Mouse (Mus musculus) thymus, postnatal 36 days (tissue): ENCODE measurements around the gene Cbfa2t2.

ENCODE experiments used
- DNase-seq, 2 experiments: peaks; one replicate each; pipeline ENCODE4 v3.0.0; 2022; ENCODE audit warnings: mixed read lengths in 2 of 2

Cbfa2t2 gene

GRCm38 (mm10) chr2:154543567-154544347, 107.5 kb downstream of the Cbfa2t2 start:
- DNase-seq, result no peak

- DNase-seq, result no peak
Observed at GRCm38 (mm10) chr2:154546711-154547110, 110.4 kb downstream of the Cbfa2t2 start, which contains the start of gene 1700003F12Rik. Gene 1700003F12Rik, plus strand, starts transcription at chr2:154547085.

DNA sequence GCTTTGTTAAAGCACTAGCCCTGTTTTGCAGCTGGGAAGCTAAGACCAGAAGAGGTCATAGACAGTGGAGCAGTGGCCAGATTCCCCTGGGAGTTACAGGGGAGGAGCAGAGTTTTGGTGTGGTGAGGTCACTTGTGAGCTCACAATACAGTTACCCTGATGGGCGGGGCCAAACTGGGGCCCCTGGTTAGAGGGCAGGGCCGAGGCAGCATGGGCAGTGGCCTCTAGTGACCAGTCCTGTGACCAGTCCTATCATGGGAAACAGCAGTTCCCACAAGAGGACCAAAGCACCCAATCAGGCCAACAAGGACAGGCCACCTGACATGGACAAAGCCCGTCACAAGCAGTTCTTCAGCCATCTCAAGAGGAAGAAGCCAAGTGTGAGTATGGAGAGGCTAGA, 112.4 kb downstream of the Cbfa2t2 start:
- DNase-seq, result no peak

- DNase-seq, result peak; percentile 67 to 79
Observed at GRCm38 (mm10) chr2:154549127-154549885, 113.0 kb downstream of the Cbfa2t2 start.

- DNase-seq, result no peak
Observed at GRCm38 (mm10) chr2:154549886-154550189, 113.6 kb downstream of the Cbfa2t2 start.

- no peak for DNase-seq
Observed at GRCm38 (mm10) chr2:154550937-154551336, 114.7 kb downstream of the Cbfa2t2 start.

DNA sequence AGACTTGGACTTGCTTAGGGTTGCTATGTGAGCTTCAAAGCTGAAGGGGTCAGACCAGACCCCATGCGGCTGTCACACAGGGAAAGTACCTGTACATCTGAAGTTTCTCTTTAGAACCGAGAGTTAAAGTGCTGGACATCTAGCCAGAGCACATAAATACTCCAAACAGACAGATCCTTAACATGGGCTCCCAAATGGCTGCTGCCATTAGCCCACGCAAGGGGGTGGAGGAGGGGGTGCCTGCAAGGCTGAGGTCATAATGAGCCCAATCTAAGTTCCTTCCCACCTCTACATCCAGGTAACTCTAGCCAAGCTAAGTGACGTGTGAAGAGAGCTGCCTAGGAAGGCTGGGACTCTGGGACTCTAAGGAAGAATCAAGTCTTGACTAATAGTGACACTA, 115.2 kb downstream of the Cbfa2t2 start, which contains the start of gene Actl10:
Actl10 (plus strand) TSS at position 301 of the 400 bp plus-strand sequence.
- DNase-seq, result no peak

- DNase-seq, result no peak
Observed at GRCm38 (mm10) chr2:154551927-154552326, 115.6 kb downstream of the Cbfa2t2 start.

DNA sequence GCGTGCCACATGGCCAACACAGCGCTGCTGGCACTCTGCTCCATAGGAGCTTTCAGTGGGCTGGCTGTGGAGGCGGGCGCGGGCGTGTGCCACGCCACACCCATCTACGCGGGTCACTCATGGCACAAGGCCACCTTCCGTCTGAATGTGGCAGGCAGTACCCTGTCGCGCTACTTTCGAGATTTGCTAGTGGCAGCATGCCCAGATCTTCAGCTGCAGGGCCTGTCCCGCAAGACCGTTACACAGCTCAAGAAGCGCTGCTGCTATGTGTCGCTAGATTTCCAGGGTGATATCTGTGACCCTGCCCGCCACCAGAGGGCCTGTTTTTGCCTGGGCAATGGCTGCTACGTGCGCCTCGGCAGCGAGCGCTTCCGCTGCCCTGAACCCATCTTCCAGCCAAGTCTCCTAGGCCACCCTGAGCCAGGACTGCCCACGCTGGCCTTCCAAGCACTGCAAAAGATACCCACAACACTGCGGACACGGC, 116.2 kb downstream of the Cbfa2t2 start:
- peak; percentile 80 to 81 for DNase-seq

GRCm38 (mm10) chr2:154555235-154555634, 119.0 kb downstream of the Cbfa2t2 start:
- no peak for DNase-seq

DNA sequence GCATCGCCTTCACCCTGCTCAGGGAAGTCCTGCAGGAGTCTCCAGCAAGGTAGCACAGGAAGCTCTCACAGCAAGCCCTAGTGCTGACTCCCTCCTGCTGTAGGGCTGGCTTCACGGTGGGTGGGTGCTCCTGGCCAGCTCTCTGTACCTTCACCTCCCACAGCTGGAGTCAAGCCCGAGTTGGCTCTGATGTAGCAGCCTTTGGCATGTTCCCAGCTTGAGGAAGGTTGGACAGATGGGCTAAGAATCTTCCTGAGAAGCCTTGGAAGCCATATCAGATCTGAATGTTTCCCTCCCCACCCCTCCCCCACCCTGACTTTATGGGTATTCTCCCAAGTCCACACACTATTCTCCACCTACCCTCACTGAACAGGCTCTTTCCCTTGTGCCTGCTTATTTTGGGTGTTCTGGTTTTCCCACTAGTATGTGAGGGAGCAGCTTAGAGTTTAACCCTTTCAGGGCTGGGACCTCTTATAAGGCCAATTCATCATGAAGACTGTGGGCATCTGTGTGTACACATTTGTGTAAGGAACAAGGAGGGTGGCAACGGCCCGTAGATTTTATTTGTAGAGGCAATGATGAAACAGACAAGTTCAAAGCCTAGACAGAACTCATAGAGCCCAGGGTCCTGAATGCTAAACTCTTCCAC, 121.0 kb downstream of the Cbfa2t2 start:
- DNase-seq, result no peak

- peak; percentile 67 to 77 for DNase-seq
Observed at GRCm38 (mm10) chr2:154558264-154559039, 122.2 kb downstream of the Cbfa2t2 start, which contains the start of gene Necab3. Gene Necab3, minus strand, starts transcription at chr2:154558890.

DNA sequence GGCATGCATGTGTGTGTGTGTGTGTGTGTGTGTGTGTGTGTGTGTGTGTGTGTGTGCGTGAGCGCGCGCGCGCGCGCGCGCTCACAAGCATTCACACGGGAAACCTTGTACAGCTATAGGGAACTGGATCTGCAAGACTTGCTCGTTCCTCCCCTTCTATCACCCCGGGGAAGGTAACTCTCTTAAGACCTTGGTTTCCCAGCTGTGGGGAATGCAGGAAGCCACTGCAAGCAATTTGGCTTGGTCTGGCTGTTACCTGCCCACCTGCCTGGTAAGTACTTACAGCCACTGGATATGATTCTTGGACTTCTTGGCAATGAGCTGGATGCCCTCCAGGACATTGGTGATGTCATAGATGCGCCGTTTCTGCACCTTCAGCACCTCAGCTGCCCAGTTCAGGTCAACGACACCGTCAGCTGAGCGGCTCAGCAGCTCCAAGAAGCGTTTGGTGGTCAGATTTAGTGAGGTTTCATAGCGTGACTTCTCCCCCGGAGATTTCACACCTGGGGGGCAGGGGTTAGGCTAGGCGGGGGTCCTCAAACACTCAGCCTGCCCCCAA, 127.4 kb downstream of the Cbfa2t2 start:
- no peak for DNase-seq

GRCm38 (mm10) chr2:154565562-154565961, 129.3 kb downstream of the Cbfa2t2 start:
- DNase-seq, result no peak

- DNase-seq, result no peak
Observed at GRCm38 (mm10) chr2:154566641-154567040, 130.4 kb downstream of the Cbfa2t2 start.

GRCm38 (mm10) chr2:154567766-154568165, 131.5 kb downstream of the Cbfa2t2 start:
- no peak for DNase-seq

- DNase-seq, result no peak
Observed at GRCm38 (mm10) chr2:154568329-154569070, 132.2 kb downstream of the Cbfa2t2 start.

DNA sequence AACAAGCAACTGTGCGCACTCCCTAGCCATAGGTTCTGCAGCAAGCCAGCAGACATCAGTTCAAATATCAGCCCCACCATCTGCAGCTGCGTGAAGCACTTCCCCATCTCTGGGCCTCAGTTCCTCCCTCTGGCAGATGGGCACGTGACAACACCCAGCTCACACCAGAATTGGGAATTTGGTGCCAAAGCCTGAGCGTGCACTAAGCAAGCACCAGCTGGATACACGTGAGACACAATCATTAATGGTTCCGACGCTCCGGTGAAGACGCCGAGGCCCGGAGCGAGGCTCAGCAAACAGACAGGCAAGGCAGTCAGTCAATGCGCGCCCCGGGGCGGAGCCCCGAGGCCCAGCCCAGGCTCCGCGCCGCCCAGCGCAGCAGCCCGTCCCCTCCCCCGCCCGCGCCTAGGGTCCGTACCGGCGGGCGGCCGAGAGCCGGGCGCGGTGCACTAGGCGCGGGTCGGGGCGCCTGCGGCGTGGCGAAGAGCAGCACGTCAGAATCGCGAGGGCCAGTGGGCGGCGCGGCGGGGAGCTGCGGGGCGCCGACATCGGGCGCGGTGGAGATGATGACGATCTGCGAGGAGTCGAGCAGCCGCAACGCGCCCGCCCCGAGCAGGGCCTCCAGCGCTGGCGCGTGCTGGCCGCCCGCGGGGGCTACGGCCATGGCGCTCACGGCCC, 132.9 kb downstream of the Cbfa2t2 start:
- peak; percentile 67 to 75 for DNase-seq

DNA sequence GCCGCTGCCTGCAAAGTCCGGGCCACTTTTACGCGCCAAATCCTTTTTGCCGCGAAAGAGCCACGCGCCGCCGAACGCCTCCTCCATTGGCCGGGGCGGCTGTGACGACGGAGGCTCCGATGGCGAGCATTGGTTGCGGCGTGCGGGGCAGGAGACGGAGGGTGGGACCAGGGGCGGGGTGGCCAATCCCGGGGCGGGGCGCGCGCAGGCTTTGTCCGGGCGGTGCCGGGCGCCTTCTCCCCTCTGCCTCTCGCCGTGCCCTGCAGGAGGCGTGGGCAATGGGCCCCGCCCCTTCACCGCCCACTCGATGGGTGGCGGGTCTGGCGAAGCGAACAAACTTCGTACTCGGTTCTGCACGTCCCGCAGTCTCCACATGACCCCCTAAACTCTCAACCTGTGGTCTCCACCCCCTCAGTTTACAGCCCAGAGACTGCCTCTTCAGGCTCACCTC, 133.6 kb downstream of the Cbfa2t2 start, which contains the start of gene E2f1:
E2f1 (minus strand) TSS at position 57 of the 451 bp plus-strand sequence.
- DNase-seq, result peak; percentile 93 to 96

GRCm38 (mm10) chr2:154570666-154571065, 134.4 kb downstream of the Cbfa2t2 start:
- no peak for DNase-seq

GRCm38 (mm10) chr2:154571266-154571665, 135.0 kb downstream of the Cbfa2t2 start:
- DNase-seq, result no peak
